Mouse (Mus musculus): ENCODE results near the gene Atp8b4.

GRCm38 (mm10) chr2:126415981-126416380 lies 84.5 kb downstream of the Atp8b4 start:
- TF ChIP-seq POLR2A (IDR thresholded peaks at IDR 0.05; ENCODE audit: low read depth, low read length) (no peak), CTCF (conservative IDR thresholded peaks at IDR 0.05; ENCODE audit: insufficient read depth, insufficient read length, low read depth, low read length) (no peak)

All from kidney, adult 2 months (tissue).